Mouse (Mus musculus) lung, postnatal 0 days (tissue): Measurements from ENCODE around the gene H2-Q10.

Source experiments
- CTCF ChIP-seq: IDR thresholded peaks from 2 replicates; pipeline ENCODE4 v1.5.1; 2016; ENCODE audit warnings: antibody characterized with exemption, mild to moderate bottlenecking
- EP300 ChIP-seq: IDR thresholded peaks from 2 replicates; pipeline ENCODE4 v1.6.1; 2016; ENCODE audit warnings: antibody characterized with exemption, mild to moderate bottlenecking, control low read depth

DNA sequence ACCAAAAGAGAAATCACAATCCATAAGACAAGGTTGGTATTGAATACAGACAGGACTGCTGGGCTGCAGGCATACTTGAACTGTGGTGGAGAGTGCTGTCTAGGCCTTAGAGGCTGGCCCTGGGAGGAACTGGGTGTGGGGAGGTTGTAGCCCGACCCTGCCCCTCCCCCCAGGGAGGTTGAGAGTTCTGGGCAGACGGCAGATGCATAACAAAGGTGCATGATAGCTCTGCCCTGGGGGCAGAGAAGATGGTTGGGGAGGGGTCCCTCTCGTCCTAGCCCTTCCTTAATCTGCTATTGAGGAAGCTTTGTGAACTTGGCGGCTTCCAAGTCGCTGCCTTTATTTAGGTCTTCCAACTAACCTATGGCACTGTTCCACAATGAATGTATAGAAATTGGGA lies 34.0 kb downstream of the H2-Q10 start:
- no peak for TF ChIP-seq CTCF
- TF ChIP-seq EP300: no peak
